Mouse (Mus musculus): Measurements from ENCODE around the gene Srebf1.

DNA sequence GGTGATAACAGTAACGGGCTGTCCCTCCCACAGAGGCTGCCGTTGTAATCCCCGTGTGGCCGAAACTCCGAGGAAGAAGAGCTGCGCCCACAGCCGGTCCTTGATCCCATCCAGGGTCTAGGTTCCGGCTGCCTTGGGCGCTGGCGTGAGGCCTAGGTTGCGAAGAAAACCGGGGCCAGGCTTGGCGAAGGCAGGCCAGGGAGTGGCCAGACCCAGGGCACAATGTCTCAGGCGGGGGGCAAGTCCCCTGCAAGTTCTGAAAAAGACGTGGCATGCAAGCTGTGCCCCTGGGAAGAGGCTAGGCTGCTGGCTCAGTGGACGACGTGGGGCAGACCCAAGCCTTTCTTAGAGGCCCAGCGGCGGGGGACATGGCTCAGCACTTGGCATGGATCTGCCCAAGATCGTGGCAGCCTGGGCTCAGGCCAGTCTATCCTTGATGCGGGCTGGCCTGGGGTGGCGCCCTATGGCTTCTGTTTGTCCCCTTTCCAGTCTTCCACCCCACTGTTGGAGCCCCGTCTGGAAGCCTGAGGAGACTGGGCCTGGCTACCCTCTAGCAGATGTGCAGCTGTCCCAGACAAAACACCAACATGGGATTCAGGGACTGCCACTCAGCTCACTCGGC is 24.3 kb downstream of the Srebf1 start:
- TF ChIP-seq MAX (IDR thresholded peaks at IDR 0.05; ENCODE audit: low read depth): no peak
- TF ChIP-seq E2F4 (IDR thresholded peaks at IDR 0.05; ENCODE audit: insufficient read depth): no peak
- TF ChIP-seq POLR2A (IDR thresholded peaks at IDR 0.05; ENCODE audit: insufficient read length, low read depth): peak; percentile 34
- peak; percentile 53 for TF ChIP-seq POLR2AphosphoS2 (IDR thresholded peaks at IDR 0.05; ENCODE audit: insufficient read length, low read depth)
- TF ChIP-seq MYOG (IDR thresholded peaks at IDR 0.05; ENCODE audit: control insufficient read depth in 1 of 3, insufficient read depth in 1 of 3, insufficient read length in 2 of 3, low read depth in 2 of 3): no peak
- no peak for TF ChIP-seq USF1 (IDR thresholded peaks at IDR 0.05; ENCODE audit: low read depth)
